Mouse (Mus musculus) layer of hippocampus, adult 2 months (tissue): ENCODE measurements around the gene Sirt6. TPM values are rescaled to one million over a fixed set of nuclear protein-coding genes. Genes with fewer than 3 reads are reported as not detected.

Source experiments
- DNase-seq, 2 experiments: peaks; one replicate each; pipeline ENCODE4 v3.0.0; 2022; ENCODE audit warnings: low spot score in 2 of 2
- H3K27ac ChIP-seq: fragments of 200-600 bp; 2 replicates; pipeline ENCODE4 v1.8.1; 2022
- H3K4me3 ChIP-seq: fragments of 200-600 bp; 2 replicates; pipeline ENCODE4 v1.8.1; 2022; ENCODE audit warnings: mild to moderate bottlenecking
- CTCF ChIP-seq: fragments of 200-600 bp; conservative IDR thresholded peaks from 2 replicates; pipeline ENCODE4 v1.8.1; 2022; ENCODE audit warnings: antibody characterized with exemption, mild to moderate bottlenecking, moderate library complexity
- total RNA-seq, 2 experiments: library from RNA; stranded (reverse); gene quantifications; 2 replicates each; pipeline ENCODE4 v1.2.3; 2021

The Sirt6 gene
- total RNA-seq, 2 experiments from 2014 or later: 29.7 to 31.4 TPM

DNA sequence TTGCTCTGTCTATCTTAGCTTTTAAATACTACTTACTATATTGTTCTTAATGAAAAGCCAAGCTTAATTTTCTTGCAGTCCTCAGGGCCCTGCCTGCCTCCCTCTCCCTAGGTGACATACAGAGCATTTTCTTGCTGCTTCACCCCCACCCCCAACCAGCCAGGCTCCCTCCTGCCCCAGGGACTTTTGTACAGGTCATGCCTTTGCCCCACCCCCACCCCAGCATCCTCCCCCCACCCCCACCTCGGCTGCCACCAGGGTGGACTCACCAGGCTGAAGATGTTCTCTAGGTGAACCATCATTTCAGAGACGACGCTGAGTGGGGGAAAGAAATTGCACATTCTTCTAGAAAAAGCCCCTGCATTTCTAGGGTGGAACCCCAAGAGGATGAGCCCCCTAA lies 29.3 kb downstream of the Sirt6 start:
- no peak for DNase-seq
- H3K27ac ChIP-seq: no peak overlapping the region
- no peak overlapping the region for H3K4me3 ChIP-seq
- no peak for TF ChIP-seq CTCF

DNA sequence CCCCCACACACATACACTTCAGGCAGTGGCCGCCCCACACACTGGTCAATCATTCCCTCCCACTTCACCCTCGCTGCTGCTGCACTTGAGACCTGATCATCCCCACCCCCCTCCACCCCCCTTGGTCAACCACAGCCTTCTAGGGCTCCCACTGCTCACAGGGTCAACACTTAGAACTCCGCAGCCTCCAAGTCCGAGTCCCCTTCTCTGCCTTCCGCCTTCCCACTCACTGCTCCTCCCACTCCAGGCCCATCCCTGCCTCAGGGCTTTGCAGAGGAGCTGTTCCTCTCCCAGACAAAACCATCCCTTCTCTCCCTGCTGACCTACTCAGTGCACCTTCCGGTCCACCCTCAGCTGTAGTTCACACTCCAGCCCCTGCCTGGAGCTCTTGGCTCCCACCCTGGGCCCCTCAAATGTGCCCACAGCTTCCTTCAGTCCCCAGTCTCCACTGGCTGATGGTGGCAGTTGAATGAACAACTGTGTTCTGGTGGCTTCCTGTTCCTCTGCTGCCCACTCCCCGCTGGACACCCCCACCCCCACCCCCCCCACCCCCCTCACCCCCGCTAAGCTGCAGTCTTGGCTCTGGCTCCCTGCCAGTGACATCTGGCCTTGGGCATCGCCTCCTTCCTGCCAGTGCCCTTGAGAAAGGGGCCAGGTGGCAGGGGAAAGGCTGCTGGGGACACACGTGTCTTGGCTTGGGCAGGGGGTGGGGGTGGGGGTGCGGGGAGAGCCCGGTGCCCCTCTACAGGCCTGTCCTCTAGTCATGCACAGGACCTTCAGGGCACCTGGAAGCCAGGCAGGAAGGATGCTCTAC lies 30.3 kb downstream of the Sirt6 start:
- DNase-seq: no peak
- H3K27ac ChIP-seq: no peak overlapping the region
- no peak for TF ChIP-seq CTCF
- H3K4me3 ChIP-seq: no peak overlapping the region

DNA sequence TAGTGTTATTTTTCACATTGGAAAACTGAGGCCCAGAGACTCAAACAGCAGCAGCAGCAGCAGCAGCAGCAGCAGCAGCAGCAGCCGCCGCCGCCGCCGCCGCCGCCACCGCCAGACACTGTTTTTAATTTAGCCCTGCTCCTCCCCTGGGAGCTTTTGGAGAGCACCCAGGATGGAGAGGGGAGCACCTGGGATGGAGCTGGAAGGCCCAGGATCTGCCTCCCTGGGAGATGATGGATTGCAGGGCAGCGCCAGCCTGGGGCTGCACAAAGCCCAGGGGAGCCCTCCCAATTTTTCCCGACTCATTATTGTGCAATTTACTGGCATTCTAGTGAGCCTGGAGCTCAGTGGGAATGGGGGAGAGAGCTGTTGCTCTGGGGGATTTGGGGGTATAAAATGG lies 31.0 kb downstream of the Sirt6 start:
- 0 out of 2 replicates have a peak overlapping the region, but pooled peaks have one; percentile 39 for H3K27ac ChIP-seq
- no peak for DNase-seq

DNA sequence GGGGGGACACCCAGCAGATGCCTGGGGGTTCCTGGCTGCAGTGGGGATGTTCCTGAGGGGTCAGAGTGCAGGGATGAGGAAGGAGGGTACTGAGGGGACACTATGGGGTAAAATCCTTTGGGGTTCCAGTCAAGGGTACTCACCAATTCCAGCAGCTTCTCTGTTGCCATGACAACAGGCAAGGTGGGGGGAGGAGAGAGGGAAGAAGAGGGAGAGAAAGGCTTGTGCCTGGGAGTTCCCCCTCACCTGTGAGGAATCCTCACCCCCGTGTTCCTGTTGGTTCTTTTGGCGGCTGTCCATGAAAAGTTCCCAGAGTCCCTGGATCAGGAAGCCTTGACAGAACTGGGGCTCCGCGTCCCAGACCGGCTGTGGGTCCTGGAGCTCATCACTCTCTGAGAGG lies 32.0 kb downstream of the Sirt6 start:
- no peak for TF ChIP-seq CTCF
- DNase-seq: no peak
- Histone ChIP-seq H3K27ac (no peak overlapping the region), H3K4me3 (no peak overlapping the region)

More for the DNA sequence above, 31.0 kb downstream of the Sirt6 start:
- no peak for TF ChIP-seq CTCF
- H3K4me3 ChIP-seq: no peak overlapping the region; the same call in 1 of the 2 replicates

DNA sequence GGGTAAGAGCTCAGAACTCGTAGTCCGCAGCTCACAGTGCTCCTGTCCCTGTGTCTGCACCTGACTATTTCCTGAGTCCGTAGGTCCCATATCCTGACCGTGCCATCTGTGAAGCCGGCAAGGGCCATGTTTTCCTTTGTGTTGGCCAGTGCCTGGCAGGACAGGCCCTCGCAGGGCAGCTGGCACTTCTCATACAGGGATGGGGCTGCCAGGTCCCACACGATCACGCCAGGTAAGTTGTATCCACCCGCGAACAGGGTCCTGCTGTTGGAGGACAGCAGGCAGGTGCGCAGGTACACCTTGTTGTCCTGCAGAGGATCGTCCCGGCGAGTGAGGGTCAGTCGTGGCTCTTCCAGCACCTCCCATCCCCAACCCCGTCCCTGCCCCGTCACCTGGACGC lies 33.7 kb downstream of the Sirt6 start:
- no peak for DNase-seq
- TF ChIP-seq CTCF: no peak
- no peak overlapping the region for H3K27ac ChIP-seq
- no peak overlapping the region for H3K4me3 ChIP-seq

DNA sequence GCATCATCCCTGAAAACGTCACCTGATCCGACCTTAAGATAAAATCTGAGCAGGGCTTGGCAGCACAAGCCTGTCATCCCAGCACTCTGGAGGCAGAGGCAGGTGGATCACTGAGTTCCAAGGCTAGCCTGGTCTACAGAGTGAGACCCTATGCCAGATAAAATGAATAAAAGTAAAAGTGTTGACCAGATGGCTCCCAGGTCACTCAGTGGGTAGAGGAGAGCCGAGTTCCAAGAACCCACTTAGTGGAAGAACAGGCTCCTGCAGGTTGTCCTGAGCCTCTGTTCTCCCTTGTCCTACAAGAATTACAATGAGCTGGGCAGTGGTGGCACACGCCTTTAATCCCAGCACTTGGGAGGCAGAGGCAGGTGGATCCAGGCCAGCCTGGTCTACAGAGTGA lies 34.4 kb downstream of the Sirt6 start:
- Histone ChIP-seq H3K27ac (no peak overlapping the region), H3K4me3 (no peak overlapping the region)
- no peak for DNase-seq
- no peak for TF ChIP-seq CTCF

DNA sequence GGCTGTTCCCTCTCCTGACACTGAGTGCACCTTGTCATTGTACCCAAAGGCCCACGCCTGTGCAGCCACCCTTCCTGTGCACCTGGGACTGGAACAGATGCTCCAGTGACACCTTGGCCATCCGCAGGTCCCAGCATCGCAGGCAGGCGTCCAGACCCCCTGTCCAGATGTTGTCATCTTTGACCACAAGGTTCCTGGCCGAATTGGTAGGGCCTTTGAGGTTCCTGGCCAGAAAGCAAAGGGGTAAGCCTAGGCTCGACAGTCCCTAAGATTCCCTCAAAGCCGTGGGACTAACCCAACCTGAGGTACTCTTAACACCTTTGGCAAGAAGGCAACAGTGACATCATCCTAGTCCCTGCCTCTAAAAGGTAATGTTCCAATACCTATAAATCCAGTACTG lies 35.0 kb downstream of the Sirt6 start:
- no peak for DNase-seq
- TF ChIP-seq CTCF: no peak
- no peak overlapping the region for H3K4me3 ChIP-seq
- no peak overlapping the region for H3K27ac ChIP-seq

DNA sequence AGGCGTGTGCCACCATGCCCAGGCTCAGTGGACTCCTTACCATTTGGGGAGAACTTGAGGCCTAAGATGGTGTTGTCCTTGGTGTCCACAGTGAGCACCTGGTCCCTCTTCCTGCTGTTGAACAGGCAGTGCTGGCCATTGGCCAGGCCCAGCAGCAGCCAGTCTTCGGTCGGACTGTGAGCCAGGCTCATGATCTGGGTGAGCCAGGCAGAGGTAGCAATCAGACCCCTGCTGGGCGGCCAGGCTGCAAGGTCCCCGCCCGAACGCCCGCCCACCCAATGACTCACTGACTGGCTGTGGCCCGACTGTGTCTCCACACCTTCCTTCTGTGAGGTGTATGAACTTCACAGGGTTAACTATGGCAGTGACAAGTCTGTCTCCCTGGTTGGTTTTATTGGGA lies 35.8 kb downstream of the Sirt6 start:
- H3K27ac ChIP-seq: no peak overlapping the region
- DNase-seq: no peak
- no peak overlapping the region for H3K4me3 ChIP-seq
- TF ChIP-seq CTCF: no peak

DNA sequence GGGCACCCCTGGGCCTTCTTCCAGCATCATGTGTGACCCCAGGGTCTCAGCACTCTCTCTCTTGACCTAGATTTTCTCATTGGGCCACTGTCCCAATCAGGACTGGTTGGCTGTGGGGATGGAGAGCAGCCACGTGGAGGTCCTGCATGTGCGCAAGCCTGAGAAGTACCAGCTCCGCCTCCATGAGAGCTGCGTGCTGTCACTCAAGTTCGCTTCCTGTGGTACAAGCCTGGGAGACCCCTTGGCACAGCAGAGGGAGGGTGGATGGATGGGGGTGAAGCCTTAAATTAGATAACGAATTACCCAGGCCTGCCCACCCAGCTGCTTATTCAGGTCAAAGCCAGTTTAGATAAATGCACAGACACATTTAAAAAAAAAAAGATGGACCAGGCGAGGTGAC lies 38.9 kb downstream of the Sirt6 start:
- TF ChIP-seq CTCF: no peak
- Histone ChIP-seq H3K4me3 (no peak overlapping the region), H3K27ac (no peak overlapping the region)
- DNase-seq: no peak

DNA sequence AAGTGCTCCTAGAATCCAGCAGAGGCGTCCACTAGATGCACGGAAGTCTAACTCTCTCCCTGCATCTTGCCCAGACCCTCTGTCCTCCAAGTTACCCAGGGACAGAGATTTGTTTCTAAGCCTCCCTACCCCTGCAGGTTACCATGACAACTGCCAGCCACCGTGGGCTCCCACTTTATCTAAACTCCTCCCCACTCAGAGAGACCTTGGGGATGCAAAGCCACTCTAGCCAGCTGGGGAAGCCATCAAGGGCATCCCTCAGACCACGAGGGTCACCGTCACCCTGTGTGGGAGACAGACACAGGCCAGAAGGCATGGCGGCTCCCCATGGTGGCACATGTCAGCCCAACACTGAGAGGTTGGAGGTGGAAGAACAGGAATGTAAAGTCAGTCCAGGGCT lies 44.2 kb downstream of the Sirt6 start:
- no peak overlapping the region for H3K4me3 ChIP-seq
- no peak overlapping the region for H3K27ac ChIP-seq
- no peak for DNase-seq
- TF ChIP-seq CTCF: no peak

DNA sequence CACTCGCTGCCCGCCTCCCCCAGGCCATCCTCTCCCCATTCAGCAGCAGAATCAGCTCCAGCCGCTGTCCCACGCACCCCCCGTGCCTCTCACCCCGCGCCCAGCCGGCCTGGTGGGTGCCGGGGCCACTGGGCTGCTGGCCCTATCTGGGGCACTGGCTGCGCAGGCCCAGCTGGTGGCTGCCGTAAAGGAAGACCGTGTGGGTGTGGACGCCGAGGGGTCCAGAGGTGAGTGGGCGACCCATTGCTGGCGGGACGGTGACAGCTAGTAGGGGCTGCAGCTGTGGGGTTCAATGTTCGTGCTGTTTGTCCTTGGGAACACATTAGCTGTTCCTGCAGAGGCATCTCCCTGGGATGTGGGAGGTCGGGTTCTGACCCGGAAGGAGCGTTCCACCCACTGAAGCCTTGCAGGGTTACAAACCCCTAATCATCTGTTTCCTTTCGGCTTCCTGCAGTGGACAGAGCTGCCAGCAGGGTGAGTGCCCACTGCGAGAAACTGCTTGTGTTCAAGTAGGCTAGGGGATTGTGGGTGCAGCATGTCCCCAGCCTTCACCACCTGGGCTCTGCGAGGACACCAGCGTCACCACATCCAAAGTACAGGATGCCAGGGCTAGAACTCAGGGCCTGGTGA lies 47.0 kb downstream of the Sirt6 start:
- Histone ChIP-seq H3K27ac (no peak overlapping the region), H3K4me3 (no peak overlapping the region)
- peak; percentile 48 for TF ChIP-seq CTCF
- DNase-seq: no peak

DNA sequence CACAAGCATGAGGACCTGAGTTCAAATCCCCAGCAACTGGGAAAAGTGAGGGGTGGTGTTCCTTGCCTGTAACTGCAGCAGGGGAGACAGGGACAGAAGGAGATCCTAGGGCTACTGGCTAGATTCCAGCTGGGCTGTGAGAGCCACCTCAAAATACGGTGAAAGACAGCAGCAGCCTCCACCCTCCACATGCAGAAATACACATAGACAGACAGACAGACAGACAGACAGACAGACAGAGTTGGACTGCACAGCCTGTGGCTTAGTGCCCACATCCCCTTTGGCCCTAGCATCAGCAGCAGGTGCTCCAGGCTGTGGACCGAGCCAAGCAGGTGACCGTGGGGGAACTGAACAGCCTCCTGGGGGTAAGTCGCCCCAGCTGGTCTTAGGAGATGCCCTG lies 47.6 kb downstream of the Sirt6 start:
- no peak for DNase-seq
- Histone ChIP-seq H3K27ac (no peak overlapping the region), H3K4me3 (no peak overlapping the region)
- TF ChIP-seq CTCF: no peak

DNA sequence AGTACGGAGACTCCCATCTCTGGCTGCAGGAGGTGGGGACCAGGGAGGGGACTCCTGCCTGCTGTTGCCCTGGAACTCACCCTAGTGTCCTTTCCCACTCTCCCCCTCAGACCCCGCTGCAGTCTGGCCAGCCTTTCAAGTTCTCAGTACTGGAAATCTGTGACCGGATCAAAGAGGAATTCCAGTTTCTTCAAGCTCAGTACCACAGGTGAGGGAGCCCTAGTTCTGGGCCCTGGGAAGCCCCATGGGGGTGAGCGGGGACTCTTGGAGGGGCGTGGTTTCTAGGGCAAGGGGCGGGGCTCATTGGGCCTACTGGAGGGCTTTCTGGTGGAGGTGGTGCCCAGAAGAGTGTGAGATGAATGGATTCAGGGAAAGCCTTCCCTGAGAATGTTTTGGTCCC lies 51.9 kb downstream of the Sirt6 start:
- Histone ChIP-seq H3K4me3 (peak overlapping the region; percentile 88), H3K27ac (peak overlapping the region; percentile 85; the same call in 1 of the 2 replicates)
- DNase-seq: no peak
- no peak for TF ChIP-seq CTCF

DNA sequence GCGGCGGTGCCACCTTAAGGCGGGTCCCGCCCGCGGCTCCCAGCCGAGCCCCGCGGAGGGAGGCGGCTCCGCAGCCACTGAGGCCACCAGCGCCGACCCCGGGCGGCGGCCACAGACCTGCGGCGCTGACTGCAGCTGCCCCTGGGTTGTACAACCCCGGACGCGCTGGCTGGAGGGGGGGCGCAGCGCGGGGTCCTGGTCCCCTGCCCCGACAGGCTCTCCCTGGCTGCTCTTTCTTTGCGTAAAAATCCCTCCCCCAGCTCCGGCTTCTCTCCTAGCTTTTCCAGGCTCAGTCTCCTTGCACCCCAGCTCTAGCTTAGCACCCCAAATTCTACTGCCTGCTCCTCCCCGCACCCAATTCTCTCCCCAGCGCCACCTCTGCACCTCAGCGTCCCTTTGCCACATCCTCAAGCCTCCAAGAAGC lies 52.4 kb downstream of the Sirt6 start:
- Histone ChIP-seq H3K4me3 (peak overlapping the region; percentile 88), H3K27ac (peak overlapping the region; percentile 85)
- DNase-seq: no peak
- TF ChIP-seq CTCF: no peak
